Mouse (Mus musculus): Measurements from ENCODE around the gene Stard5. TPM values are rescaled to one million over a fixed set of nuclear protein-coding genes. Genes with fewer than 3 reads are reported as not detected.

Gene Stard5
- polyA plus RNA-seq, 1 experiment from 2014 or later: 13.4 TPM

GRCm38 (mm10) chr7:83631073-83631827, 509 bp upstream of the Stard5 start:
- Histone ChIP-seq H3K4me1 (ENCODE audit: insufficient read depth, low read depth, low read length) (peaks cover 9% of the 10 kb centered on the region; the same call in 1 of the 2 replicates), H3K9ac (replicated peaks; ENCODE audit: low read depth) (0 out of 2 replicates have a peak overlapping the region, but pooled peaks have one; percentile 5), H3K27ac (ENCODE audit: low read length) (no peak overlapping the region), H3K36me3 (ENCODE audit: insufficient read depth, low read length) (no peaks in the 10 kb centered on the region), H3K4me2 (replicated peaks; ENCODE audit: low read depth, low read length) (peak overlapping the region; percentile 79), H3K27me3 (replicated peaks; ENCODE audit: insufficient read depth, low read length) (no peaks in the 10 kb centered on the region), H3K9me3 (ENCODE audit: low read length) (no peaks in the 10 kb centered on the region), H3K4me3 (ENCODE audit: low read depth, low read length) (peak overlapping the region; percentile 63)
- WGBS: 11% methylated on average over 11 of the region's 11 CpGs
- no peak for ATAC-seq
- TF ChIP-seq EP300 (IDR thresholded peaks at IDR 0.05): no peak
- peak; percentile 34 for TF ChIP-seq CTCF (IDR thresholded peaks at IDR 0.05)
- DNase-seq (ENCODE audit: low spot score): peak; percentile 29

- no peak for DNase-seq (ENCODE audit: low spot score)
- Histone ChIP-seq H3K9ac (replicated peaks; ENCODE audit: low read depth) (0 out of 2 replicates have a peak overlapping the region, but pooled peaks have one; percentile 26), H3K27me3 (replicated peaks; ENCODE audit: insufficient read depth, low read length) (no peaks in the 10 kb centered on the region), H3K4me1 (ENCODE audit: insufficient read depth, low read depth, low read length) (peaks cover 9% of the 10 kb centered on the region; the same call in 1 of the 2 replicates), H3K9me3 (ENCODE audit: low read length) (no peaks in the 10 kb centered on the region), H3K4me3 (ENCODE audit: low read depth, low read length) (peak overlapping the region; percentile 63), H3K4me2 (replicated peaks; ENCODE audit: low read depth, low read length) (peak overlapping the region; percentile 79), H3K36me3 (ENCODE audit: insufficient read depth, low read length) (0 out of 2 replicates have a peak, but pooled peaks cover 4% of the 10 kb centered on the region), H3K27ac (ENCODE audit: low read length) (peak overlapping the region; percentile 84; the same call in 1 of the 2 replicates)
- TF ChIP-seq CTCF (IDR thresholded peaks at IDR 0.05) (no peak), EP300 (IDR thresholded peaks at IDR 0.05) (no peak)
- ATAC-seq: no peak
- WGBS: 38% methylated on average over 6 of the region's 6 CpGs
Measured at GRCm38 (mm10) chr7:83632682-83633120, 942 bp downstream of the Stard5 start.

- Histone ChIP-seq H3K4me1 (ENCODE audit: insufficient read depth, low read depth, low read length) (peaks cover 9% of the 10 kb centered on the region; the same call in 1 of the 2 replicates), H3K4me3 (ENCODE audit: low read depth, low read length) (no peak overlapping the region), H3K27ac (ENCODE audit: low read length) (no peak overlapping the region), H3K36me3 (ENCODE audit: insufficient read depth, low read length) (0 out of 2 replicates have a peak, but pooled peaks cover 4% of the 10 kb centered on the region), H3K9ac (replicated peaks; ENCODE audit: low read depth) (no peak overlapping the region), H3K9me3 (ENCODE audit: low read length) (no peaks in the 10 kb centered on the region), H3K27me3 (replicated peaks; ENCODE audit: insufficient read depth, low read length) (no peaks in the 10 kb centered on the region), H3K4me2 (replicated peaks; ENCODE audit: low read depth, low read length) (no peak overlapping the region)
- DNase-seq (ENCODE audit: low spot score): no peak
- ATAC-seq: no peak
- no peak for TF ChIP-seq CTCF (IDR thresholded peaks at IDR 0.05)
- no peak for TF ChIP-seq EP300 (IDR thresholded peaks at IDR 0.05)
- 85% methylated on average over 6 of the region's 6 CpGs for WGBS
Measured at GRCm38 (mm10) chr7:83633856-83634255, 2.1 kb downstream of the Stard5 start.

- 98% methylated on average over 2 of the region's 2 CpGs for WGBS
- no peak overlapping the region for H3K27ac ChIP-seq (ENCODE audit: low read length)
- no peak for ATAC-seq
- TF ChIP-seq CTCF (IDR thresholded peaks at IDR 0.05) (no peak), EP300 (IDR thresholded peaks at IDR 0.05) (no peak)
- no peak for DNase-seq (ENCODE audit: low spot score)
- H3K4me3 ChIP-seq (ENCODE audit: low read depth, low read length): no peak overlapping the region
- no peak overlapping the region for H3K4me2 ChIP-seq (replicated peaks; ENCODE audit: low read depth, low read length)
- no peaks in the 10 kb centered on the region for H3K27me3 ChIP-seq (replicated peaks; ENCODE audit: insufficient read depth, low read length)
- H3K9ac ChIP-seq (replicated peaks; ENCODE audit: low read depth): no peak overlapping the region
- 0 out of 2 replicates have a peak, but pooled peaks cover 4% of the 10 kb centered on the region for H3K36me3 ChIP-seq (ENCODE audit: insufficient read depth, low read length)
- H3K9me3 ChIP-seq (ENCODE audit: low read length): no peaks in the 10 kb centered on the region
- H3K4me1 ChIP-seq (ENCODE audit: insufficient read depth, low read depth, low read length): peaks cover 9% of the 10 kb centered on the region
Measured at GRCm38 (mm10) chr7:83635726-83636125, 4.0 kb downstream of the Stard5 start.

GRCm38 (mm10) chr7:83636425-83636824, 4.7 kb downstream of the Stard5 start:
- no peak overlapping the region for H3K9ac ChIP-seq (replicated peaks; ENCODE audit: low read depth)
- 89% methylated on average over 8 of the region's 8 CpGs for WGBS
- H3K9me3 ChIP-seq (ENCODE audit: low read length): no peaks in the 10 kb centered on the region
- peaks cover 9% of the 10 kb centered on the region for H3K4me1 ChIP-seq (ENCODE audit: insufficient read depth, low read depth, low read length)
- ATAC-seq (no peak), DNase-seq (ENCODE audit: low spot score) (no peak)
- no peak overlapping the region for H3K4me2 ChIP-seq (replicated peaks; ENCODE audit: low read depth, low read length)
- no peak overlapping the region for H3K27ac ChIP-seq (ENCODE audit: low read length)
- TF ChIP-seq EP300 (IDR thresholded peaks at IDR 0.05) (no peak), CTCF (IDR thresholded peaks at IDR 0.05) (no peak)
- H3K27me3 ChIP-seq (replicated peaks; ENCODE audit: insufficient read depth, low read length): no peaks in the 10 kb centered on the region
- no peak overlapping the region for H3K4me3 ChIP-seq (ENCODE audit: low read depth, low read length)
- 0 out of 2 replicates have a peak, but pooled peaks cover 4% of the 10 kb centered on the region for H3K36me3 ChIP-seq (ENCODE audit: insufficient read depth, low read length)

- Histone ChIP-seq H3K4me2 (replicated peaks; ENCODE audit: low read depth, low read length) (no peak overlapping the region), H3K36me3 (ENCODE audit: insufficient read depth, low read length) (0 out of 2 replicates have a peak, but pooled peaks cover 4% of the 10 kb centered on the region), H3K4me3 (ENCODE audit: low read depth, low read length) (no peak overlapping the region), H3K27ac (ENCODE audit: low read length) (no peak overlapping the region), H3K27me3 (replicated peaks; ENCODE audit: insufficient read depth, low read length) (no peaks in the 10 kb centered on the region), H3K4me1 (ENCODE audit: insufficient read depth, low read depth, low read length) (peaks cover 3% of the 10 kb centered on the region), H3K9me3 (ENCODE audit: low read length) (no peaks in the 10 kb centered on the region), H3K9ac (replicated peaks; ENCODE audit: low read depth) (no peak overlapping the region)
- DNase-seq (ENCODE audit: low spot score) (no peak), ATAC-seq (no peak)
- WGBS: 94% methylated on average over 8 of the region's 8 CpGs
- TF ChIP-seq CTCF (IDR thresholded peaks at IDR 0.05): no peak
- no peak for TF ChIP-seq EP300 (IDR thresholded peaks at IDR 0.05)
Measured at GRCm38 (mm10) chr7:83637781-83638583, 6.2 kb downstream of the Stard5 start.

Data from lung, postnatal 0 days (tissue).